Mouse (Mus musculus) myocyte (in vitro differentiated cells): ENCODE results near the gene Rab10. TPM values are rescaled to one million over a fixed set of nuclear protein-coding genes. Genes with fewer than 3 reads are reported as not detected.
A peak's percentile ranks its signal among the peaks of the same experiment; 100 is the strongest.

ENCODE experiments used
- H3K27me3 ChIP-seq: one replicate; pipeline ENCODE4 v1.6.1; 2011; ENCODE audit not compliant: control insufficient read depth, insufficient read depth, insufficient read length
- H3K36me3 ChIP-seq: one replicate; pipeline ENCODE4 v1.6.1; 2011; ENCODE audit not compliant: control insufficient read depth, insufficient read depth
- H3K4me2 ChIP-seq: one replicate; pipeline ENCODE4 v1.6.1; 2011; ENCODE audit warnings: low read depth, control low read depth
- H3K4me3 ChIP-seq: one replicate; pipeline ENCODE4 v1.5.1; 2011; ENCODE audit warnings: mild to moderate bottlenecking, control low read depth, moderate library complexity
- H3K79me2 ChIP-seq: one replicate; pipeline ENCODE4 v1.6.1; 2011; ENCODE audit not compliant: control insufficient read depth, insufficient read depth
- H3ac ChIP-seq: one replicate; pipeline ENCODE4 v1.6.1; 2011; ENCODE audit not compliant: control insufficient read depth, insufficient read length
- CEBPB ChIP-seq: IDR thresholded peaks from 2 replicates; pipeline ENCODE4 v1.6.1; 2011; ENCODE audit warnings: mild to moderate bottlenecking, moderate library complexity; ENCODE audit not compliant: poor library complexity, insufficient read depth, severe bottlenecking
- E2F4 ChIP-seq: IDR thresholded peaks from one replicate; pipeline ENCODE4 v1.6.1; 2011; ENCODE audit warnings: mild to moderate bottlenecking, control low read depth, moderate library complexity; ENCODE audit not compliant: insufficient read depth
- MAX ChIP-seq: IDR thresholded peaks from one replicate; pipeline ENCODE4 v1.6.1; 2011; ENCODE audit warnings: low read depth, mild to moderate bottlenecking, control low read depth
- MYOD1 ChIP-seq, 3 experiments: IDR thresholded peaks; one replicate each; pipeline ENCODE4 v1.6.1; 2011; ENCODE audit warnings: control low read depth in 2 of 3, low read depth in 2 of 3, mild to moderate bottlenecking in 2 of 3, moderate library complexity in 1 of 3; ENCODE audit not compliant: insufficient read length in 2 of 3, control insufficient read depth in 1 of 3
- MYOG ChIP-seq, 3 experiments: IDR thresholded peaks; one replicate each; pipeline ENCODE4 v1.6.1; 2011; ENCODE audit warnings: control low read depth in 2 of 3, low read depth in 2 of 3, mild to moderate bottlenecking in 2 of 3; ENCODE audit not compliant: insufficient read length in 2 of 3, control insufficient read depth in 1 of 3, insufficient read depth in 1 of 3
- POLR2A ChIP-seq: IDR thresholded peaks from one replicate; pipeline ENCODE4 v1.6.1; 2011; ENCODE audit warnings: low read depth, mild to moderate bottlenecking, control low read depth, moderate library complexity; ENCODE audit not compliant: insufficient read length
- POLR2AphosphoS2 ChIP-seq: IDR thresholded peaks from one replicate; pipeline ENCODE4 v1.6.1; 2011; ENCODE audit warnings: low read depth, control low read depth; ENCODE audit not compliant: insufficient read length
- REST ChIP-seq: IDR thresholded peaks from one replicate; pipeline ENCODE4 v1.6.1; 2011; ENCODE audit warnings: mild to moderate bottlenecking, control low read depth, moderate library complexity; ENCODE audit not compliant: insufficient read depth, insufficient read length
- SRF ChIP-seq: IDR thresholded peaks from one replicate; pipeline ENCODE4 v1.6.1; 2011; ENCODE audit warnings: low read depth; ENCODE audit not compliant: control insufficient read depth, insufficient read length
- TCF12 ChIP-seq: IDR thresholded peaks from one replicate; pipeline ENCODE4 v1.6.1; 2011; ENCODE audit warnings: mild to moderate bottlenecking, control low read depth; ENCODE audit not compliant: poor library complexity, insufficient read depth, severe bottlenecking
- TCF3 ChIP-seq: IDR thresholded peaks from one replicate; pipeline ENCODE4 v1.6.1; 2011; ENCODE audit warnings: low read depth, control low read depth; ENCODE audit not compliant: insufficient read length
- USF1 ChIP-seq: IDR thresholded peaks from one replicate; pipeline ENCODE4 v1.6.1; 2011; ENCODE audit warnings: low read depth, mild to moderate bottlenecking, control low read depth, moderate library complexity
- polyA plus RNA-seq: library from polyadenylated mRNA; unstranded; fragments of >200 nt; fragmentation: generic; extraction: Trizol; gene quantifications from one replicate; pipeline ENCODE4 v1.2.1, GENCODE M21; 2012; ENCODE audit warnings: missing spikeins

Rab10 gene
- polyA plus RNA-seq, 1 experiment, result 81.0 TPM

GRCm38 (mm10) chr12:3236831-3237681 is 72.7 kb downstream of the Rab10 start:
- Histone ChIP-seq H3K79me2 (peaks cover 11% of the 10 kb centered on the region), H3K36me3 (peaks cover 27% of the 10 kb centered on the region), H3K4me3 (peak overlapping the region; percentile 48), H3K4me2 (peak overlapping the region; percentile 65), H3ac (no peak overlapping the region), H3K27me3 (no peaks in the 10 kb centered on the region)
- TF ChIP-seq POLR2AphosphoS2 (no peak), USF1 (no peak), MYOG (IDR thresholded peaks at IDR 0.05; ENCODE audit: control insufficient read depth in 1 of 3, insufficient read depth in 1 of 3, insufficient read length in 2 of 3, low read depth in 2 of 3) (no peak)

GRCm38 (mm10) chr12:3236163-3236641 is 73.6 kb downstream of the Rab10 start:
- TF ChIP-seq TCF3 (no peak), POLR2A (no peak), USF1 (peak; percentile 42)
- Histone ChIP-seq H3K79me2 (peaks cover 11% of the 10 kb centered on the region), H3K27me3 (no peaks in the 10 kb centered on the region), H3K4me2 (peak overlapping the region; percentile 65), H3ac (peak overlapping the region; percentile 14), H3K36me3 (peaks cover 24% of the 10 kb centered on the region), H3K4me3 (peak overlapping the region; percentile 48)

- peak overlapping the region; percentile 14 for H3ac ChIP-seq
- no peaks in the 10 kb centered on the region for H3K27me3 ChIP-seq
- TF ChIP-seq USF1, result peak; percentile 86
- peak; percentile 22 for TF ChIP-seq SRF
- TF ChIP-seq MYOG (IDR thresholded peaks at IDR 0.05; ENCODE audit: control insufficient read depth in 1 of 3, insufficient read depth in 1 of 3, insufficient read length in 2 of 3, low read depth in 2 of 3), result peak in 2 of 3 experiments; percentile 83 to 87
- peak; percentile 21 for TF ChIP-seq TCF3
- peak; percentile 67 for TF ChIP-seq POLR2AphosphoS2
- TF ChIP-seq MAX, result peak; percentile 92
- no peak for TF ChIP-seq E2F4
- TF ChIP-seq POLR2A, result peak; percentile 72
- TF ChIP-seq CEBPB, result no peak
- TF ChIP-seq TCF12, result no peak
- TF ChIP-seq REST, result peak; percentile 34
- TF ChIP-seq MYOD1 (IDR thresholded peaks at IDR 0.05; ENCODE audit: control insufficient read depth in 1 of 3, insufficient read length in 2 of 3, low read depth in 2 of 3), result peak in 2 of 3 experiments; percentile 33 to 82
- peak overlapping the region; percentile 65 for H3K4me2 ChIP-seq
- H3K79me2 ChIP-seq, result peaks cover 11% of the 10 kb centered on the region
- peaks cover 19% of the 10 kb centered on the region for H3K36me3 ChIP-seq
- peak overlapping the region; percentile 48 for H3K4me3 ChIP-seq
Measured at GRCm38 (mm10) chr12:3235646-3236161, 74.1 kb downstream of the Rab10 start.

GRCm38 (mm10) chr12:3235124-3235631 is 74.6 kb downstream of the Rab10 start:
- H3K4me2 ChIP-seq, result peak overlapping the region; percentile 85
- H3K27me3 ChIP-seq, result no peaks in the 10 kb centered on the region
- peaks cover 15% of the 10 kb centered on the region for H3K36me3 ChIP-seq
- H3K79me2 ChIP-seq, result peaks cover 11% of the 10 kb centered on the region
- TF ChIP-seq USF1 (peak; percentile 78), MYOG (IDR thresholded peaks at IDR 0.05; ENCODE audit: control insufficient read depth in 1 of 3, insufficient read depth in 1 of 3, insufficient read length in 2 of 3, low read depth in 2 of 3) (no peak), SRF (peak; percentile 88)
- peak overlapping the region; percentile 14 for H3ac ChIP-seq
- peak overlapping the region; percentile 48 for H3K4me3 ChIP-seq

GRCm38 (mm10) chr12:3234061-3234460 is 75.7 kb downstream of the Rab10 start:
- TF ChIP-seq SRF (no peak), USF1 (no peak), REST (no peak), E2F4 (no peak), TCF3 (no peak), MAX (no peak)
- H3K36me3 ChIP-seq, result peaks cover 4% of the 10 kb centered on the region

GRCm38 (mm10) chr12:3223352-3223751 is 86.4 kb downstream of the Rab10 start:
- H3K27me3 ChIP-seq, result no peaks in the 10 kb centered on the region
- no peak overlapping the region for H3K4me3 ChIP-seq
- no peak overlapping the region for H3ac ChIP-seq
- H3K36me3 ChIP-seq, result no peaks in the 10 kb centered on the region
- H3K4me2 ChIP-seq, result no peak overlapping the region
- TF ChIP-seq E2F4 (no peak), TCF12 (no peak), POLR2A (no peak), TCF3 (no peak), REST (no peak), MAX (no peak), MYOG (IDR thresholded peaks at IDR 0.05; ENCODE audit: control insufficient read depth in 1 of 3, insufficient read depth in 1 of 3, insufficient read length in 2 of 3, low read depth in 2 of 3) (no peak)
- H3K79me2 ChIP-seq, result no peaks in the 10 kb centered on the region

More at GRCm38 (mm10) chr12:3234061-3234460, 75.7 kb downstream of the Rab10 start:
- Histone ChIP-seq H3K27me3 (peaks cover 3% of the 10 kb centered on the region), H3ac (no peak overlapping the region), H3K4me3 (no peak overlapping the region), H3K79me2 (peaks cover 11% of the 10 kb centered on the region), H3K4me2 (no peak overlapping the region)
